In the genomic region with DNA sequence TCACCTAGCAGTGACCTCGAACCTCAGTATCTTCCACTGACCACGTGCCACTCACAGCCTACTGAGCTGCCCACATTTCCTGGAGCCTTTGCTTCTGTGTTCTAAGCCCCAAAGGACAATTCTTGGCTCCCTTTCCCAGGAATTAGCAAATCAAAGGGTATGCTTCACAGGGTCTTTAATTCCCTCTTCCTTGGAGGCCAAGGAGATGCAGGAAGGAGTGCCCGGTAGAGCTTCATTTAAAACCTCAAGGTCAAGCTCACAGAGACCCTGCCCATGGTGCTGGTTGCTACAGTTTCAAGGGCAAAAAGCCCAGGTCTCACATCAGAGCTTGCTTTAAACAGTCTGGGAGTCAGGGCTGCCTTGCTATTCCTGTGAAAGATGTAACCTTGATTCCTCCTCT, we compare ENCODE assay signal across 12 mouse cellular contexts.
"Had no signal": no experiment of that assay in that cellular context is flagged by ENCODE, and none has a peak within 500 bp of the region (broad histone marks: within the 10 kb centered on the region; RNA-seq: fewer than 3 reads in every experiment).

No protein-coding gene starts in this region.

- H3K4me2 ChIP-seq: lung, embryonic 14.5 days; midbrain, embryonic 12.5 days; midbrain, embryonic 15.5 days; neural tube, embryonic 12.5 days had no signal

- DNase-seq: lung, adult 18-20 months; lung, embryonic 14.5 days; lung, postnatal 10 days; lung, postnatal 4 days; right cerebral cortex, postnatal 14 days; spleen, adult 18-20 months; thymus, adult 18-20 months; thymus, postnatal 14 days; thymus, postnatal 36 days had no signal

- ATAC-seq: midbrain, embryonic 15.5 days had no signal

- H3K9me3 ChIP-seq: midbrain, embryonic 12.5 days; midbrain, embryonic 15.5 days; neural tube, embryonic 12.5 days had no signal

- H3K27ac ChIP-seq: midbrain, embryonic 12.5 days; midbrain, embryonic 15.5 days; neural tube, embryonic 12.5 days had no signal

- H3K9ac ChIP-seq: lung, embryonic 14.5 days; midbrain, embryonic 12.5 days; midbrain, embryonic 15.5 days; neural tube, embryonic 12.5 days had no signal

- H3K36me3 ChIP-seq: midbrain, embryonic 12.5 days; midbrain, embryonic 15.5 days; neural tube, embryonic 12.5 days had no signal

- H3K4me3 ChIP-seq: midbrain, embryonic 12.5 days; midbrain, embryonic 15.5 days; neural tube, embryonic 12.5 days had no signal

- H3K27me3 ChIP-seq: midbrain, embryonic 12.5 days; midbrain, embryonic 15.5 days; neural tube, embryonic 12.5 days had no signal

- H3K4me1 ChIP-seq: midbrain, embryonic 12.5 days had no signal
